Comparison of ENCODE assay signal across 8 mouse cellular contexts in genomic region chr5:129782211-129782610, GRCm38 (mm10). TPM values are rescaled to one million over a fixed set of nuclear protein-coding genes. Genes with fewer than 3 reads are reported as not detected.
DNase-seq lines count a peak whose midpoint lies in the region; TF ChIP-seq lines count a peak whose summit lies in the region.

No protein-coding gene starts in this region.

- H3K27ac ChIP-seq in cerebellum, adult 2 months (ENCODE audit: insufficient read depth, low read length): no peak overlapping the region
- H3K27ac ChIP-seq in layer of hippocampus, adult 2 months: no peak overlapping the region
- no peak overlapping the region for H3K27ac ChIP-seq in embryonic fibroblast, embryonic 13.5 days (ENCODE audit: insufficient read depth, low read length)

- no peak overlapping the region for H3K4me3 ChIP-seq in cerebellum, adult 2 months (replicated peaks; ENCODE audit: insufficient read depth, low read depth, low read length)
- no peak overlapping the region for H3K4me3 ChIP-seq in layer of hippocampus, adult 2 months
- H3K4me3 ChIP-seq in embryonic fibroblast, embryonic 13.5 days (ENCODE audit: insufficient read depth, low read length): no peak overlapping the region

- H3K4me1 ChIP-seq in cerebellum, adult 2 months (ENCODE audit: control insufficient read depth, insufficient read depth, low read length): no peaks in the 10 kb centered on the region
- no peaks in the 10 kb centered on the region for H3K4me1 ChIP-seq in embryonic fibroblast, embryonic 13.5 days (ENCODE audit: control insufficient read depth, insufficient read depth, low read length)

- WGBS in cerebellum, adult 2 months: 36% methylated on average over 3 of the region's 3 CpGs

- no peaks in the 10 kb centered on the region for H3K27me3 ChIP-seq in cerebellum, adult 2 months (ENCODE audit: control insufficient read depth, insufficient read depth, low read length)

- no peak for DNase-seq in cerebellum, adult 2 months
- DNase-seq in cerebellum, adult 18-20 months: no peak
- peak in 1 of 2 experiments; percentile 26 for DNase-seq in layer of hippocampus, adult 2 months (ENCODE audit: low spot score in 2 of 2)
- DNase-seq in layer of hippocampus, adult 9-10 months (ENCODE audit: low spot score): no peak
- DNase-seq in CD4-positive helper T cell, adult 2 months (ENCODE audit: low read depth, low spot score): peak; percentile 60
- no peak for DNase-seq in testis, postnatal 14 days (ENCODE audit: low spot score)
- DNase-seq in gastrocnemius, postnatal 36 days: no peak

- TF ChIP-seq CTCF in cerebellum, adult 2 months (IDR thresholded peaks at IDR 0.05; ENCODE audit: borderline replicate concordance, insufficient read depth, low read depth, low read length): peak; percentile 42; the same call in 1 of the 2 replicates
- TF ChIP-seq CTCF in layer of hippocampus, adult 2 months (conservative IDR thresholded peaks at IDR 0.05): peak; percentile 76
- peak; percentile 60; the same call in 1 of the 2 replicates for TF ChIP-seq CTCF in embryonic fibroblast, embryonic 13.5 days (IDR thresholded peaks at IDR 0.05; ENCODE audit: borderline replicate concordance, insufficient read depth, low read length)

- intact Hi-C loops in gastrocnemius, postnatal 36 days (cut with DNase I): no loop called here

- no peak for TF ChIP-seq POLR2A in cerebellum, adult 2 months (IDR thresholded peaks at IDR 0.05; ENCODE audit: borderline replicate concordance, insufficient read depth, low read length)
- TF ChIP-seq POLR2A in embryonic fibroblast, embryonic 13.5 days (IDR thresholded peaks at IDR 0.05; ENCODE audit: low read depth, low read length): no peak

RNA-seq across cellular contexts. Expression of gene Psph, which starts 5.0 kb away (rescaled TPM):
- 23.4 and 27.3 TPM in 2 replicates for polyA plus RNA-seq in cerebellum, adult 2 months (2012; rRNA removed)
- 10 to 100 TPM; 27.7 to 28.5 TPM for total RNA-seq in layer of hippocampus, adult 2 months (2021)
- polyA plus RNA-seq in embryonic fibroblast, embryonic 13.5 days (2011; ENCODE audit: insufficient read length, low read depth, missing spikeins): 45.5 and 50.0 TPM in 2 replicates
- total RNA-seq in gastrocnemius, postnatal 36 days (2021): 10 to 100 TPM; 13.1 to 15.2 TPM

RNA-seq across cellular contexts. Expression of gene Nipsnap2, which starts 57.3 kb away (rescaled TPM):
- 137 and 157 TPM in 2 replicates for polyA plus RNA-seq in cerebellum, adult 2 months (2012; rRNA removed)
- total RNA-seq in layer of hippocampus, adult 2 months (2021): 10 to 100 TPM; 81.2 to 81.8 TPM
- 59.7 and 61.6 TPM in 2 replicates for polyA plus RNA-seq in embryonic fibroblast, embryonic 13.5 days (2011; ENCODE audit: insufficient read length, low read depth, missing spikeins)
- 100 to 1,000 TPM; 503 to 556 TPM for total RNA-seq in gastrocnemius, postnatal 36 days (2021)

Comparison
In these comparisons a context has a peak if more than half of its experiments do, and no peak if none do; other contexts are left out.
1. RNA of gene Nipsnap2, which starts 57.3 kb away (total RNA-seq): 503 to 556 TPM in gastrocnemius, postnatal 36 days; 81.2 to 81.8 TPM in layer of hippocampus, adult 2 months; every median in the first group is over 4 times any median in the second.
2. Peak in every context shown above with its lines, with median percentiles within 50 percentile points of each other: CTCF ChIP-seq.